Mouse (Mus musculus): ENCODE data around the gene Sugct. TPM values are rescaled to one million over a fixed set of nuclear protein-coding genes. Genes with fewer than 3 reads are reported as not detected.

Gene Sugct
- polyA plus RNA-seq, 1 experiment from 2014 or later: 3.9 TPM

GRCm38 (mm10) chr13:17039727-17040126, 655.6 kb downstream of the Sugct start:
- Histone ChIP-seq H3K27ac (replicated peaks) (no peak overlapping the region), H3K27me3 (ENCODE audit: low read depth, poor library complexity, severe bottlenecking) (no peaks in the 10 kb centered on the region), H3K4me3 (no peak overlapping the region), H3K4me1 (no peaks in the 10 kb centered on the region), H3K36me3 (no peaks in the 10 kb centered on the region), H3K9me3 (replicated peaks) (no peaks in the 10 kb centered on the region)
- no peak for DNase-seq (ENCODE audit: low spot score)
- WGBS: 78% methylated on average over 2 of the region's 2 CpGs

- H3K4me1 ChIP-seq: no peaks in the 10 kb centered on the region
- 91% methylated on average over 4 of the region's 4 CpGs for WGBS
- no peak overlapping the region for H3K4me3 ChIP-seq
- no peaks in the 10 kb centered on the region for H3K36me3 ChIP-seq
- DNase-seq (ENCODE audit: low spot score): no peak
- H3K27ac ChIP-seq (replicated peaks): no peak overlapping the region
- no peaks in the 10 kb centered on the region for H3K9me3 ChIP-seq (replicated peaks)
- H3K27me3 ChIP-seq (ENCODE audit: low read depth, poor library complexity, severe bottlenecking): no peaks in the 10 kb centered on the region
Measured at GRCm38 (mm10) chr13:17038341-17038740, 657.0 kb downstream of the Sugct start.

GRCm38 (mm10) chr13:17037899-17038298, 657.5 kb downstream of the Sugct start:
- H3K27ac ChIP-seq (replicated peaks): no peak overlapping the region
- no peak overlapping the region for H3K4me3 ChIP-seq
- WGBS: 95% methylated on average over 3 of the region's 3 CpGs
- no peak for DNase-seq (ENCODE audit: low spot score)
- H3K4me1 ChIP-seq: no peaks in the 10 kb centered on the region
- H3K36me3 ChIP-seq: no peaks in the 10 kb centered on the region
- H3K9me3 ChIP-seq (replicated peaks): no peaks in the 10 kb centered on the region
- H3K27me3 ChIP-seq (ENCODE audit: low read depth, poor library complexity, severe bottlenecking): no peaks in the 10 kb centered on the region

- no peak for DNase-seq (ENCODE audit: low spot score)
- Histone ChIP-seq H3K36me3 (no peaks in the 10 kb centered on the region), H3K27ac (replicated peaks) (no peak overlapping the region), H3K9me3 (replicated peaks) (no peaks in the 10 kb centered on the region), H3K27me3 (ENCODE audit: low read depth, poor library complexity, severe bottlenecking) (no peaks in the 10 kb centered on the region), H3K4me3 (no peak overlapping the region), H3K4me1 (no peaks in the 10 kb centered on the region)
- 76% methylated on average over 1 of the region's 1 CpGs for WGBS
Measured at GRCm38 (mm10) chr13:17030761-17031160, 664.6 kb downstream of the Sugct start.

GRCm38 (mm10) chr13:17028595-17028994, 666.8 kb downstream of the Sugct start:
- WGBS: 49% methylated on average over 3 of the region's 3 CpGs
- Histone ChIP-seq H3K4me1 (no peaks in the 10 kb centered on the region), H3K27me3 (ENCODE audit: low read depth, poor library complexity, severe bottlenecking) (no peaks in the 10 kb centered on the region), H3K36me3 (no peaks in the 10 kb centered on the region), H3K4me3 (no peak overlapping the region), H3K9me3 (replicated peaks) (no peaks in the 10 kb centered on the region), H3K27ac (replicated peaks) (no peak overlapping the region)
- DNase-seq (ENCODE audit: low spot score): peak; percentile 32

GRCm38 (mm10) chr13:17027846-17028529, 667.4 kb downstream of the Sugct start:
- DNase-seq (ENCODE audit: low spot score): no peak
- WGBS: 90% methylated on average over 4 of the region's 4 CpGs
- H3K4me3 ChIP-seq: no peak overlapping the region
- no peaks in the 10 kb centered on the region for H3K27me3 ChIP-seq (ENCODE audit: low read depth, poor library complexity, severe bottlenecking)
- no peaks in the 10 kb centered on the region for H3K36me3 ChIP-seq
- no peak overlapping the region for H3K27ac ChIP-seq (replicated peaks)
- no peaks in the 10 kb centered on the region for H3K9me3 ChIP-seq (replicated peaks)
- H3K4me1 ChIP-seq: no peaks in the 10 kb centered on the region

- Histone ChIP-seq H3K9me3 (replicated peaks) (no peaks in the 10 kb centered on the region), H3K4me1 (no peaks in the 10 kb centered on the region), H3K27ac (replicated peaks) (no peak overlapping the region), H3K4me3 (no peak overlapping the region), H3K27me3 (ENCODE audit: low read depth, poor library complexity, severe bottlenecking) (no peaks in the 10 kb centered on the region), H3K36me3 (no peaks in the 10 kb centered on the region)
- WGBS: 83% methylated on average over 2 of the region's 2 CpGs
- DNase-seq (ENCODE audit: low spot score): no peak
Measured at GRCm38 (mm10) chr13:17027001-17027400, 668.4 kb downstream of the Sugct start.

- DNase-seq (ENCODE audit: low spot score): no peak
- no peaks in the 10 kb centered on the region for H3K4me1 ChIP-seq
- H3K27me3 ChIP-seq (ENCODE audit: low read depth, poor library complexity, severe bottlenecking): no peaks in the 10 kb centered on the region
- WGBS: 87% methylated on average over 2 of the region's 2 CpGs
- no peak overlapping the region for H3K4me3 ChIP-seq
- no peak overlapping the region for H3K27ac ChIP-seq (replicated peaks)
- no peaks in the 10 kb centered on the region for H3K9me3 ChIP-seq (replicated peaks)
- H3K36me3 ChIP-seq: no peaks in the 10 kb centered on the region
Measured at GRCm38 (mm10) chr13:16996464-16996863, 698.9 kb downstream of the Sugct start.

- H3K4me3 ChIP-seq: no peak overlapping the region
- no peaks in the 10 kb centered on the region for H3K4me1 ChIP-seq
- H3K27ac ChIP-seq (replicated peaks): no peak overlapping the region
- H3K9me3 ChIP-seq (replicated peaks): no peaks in the 10 kb centered on the region
- H3K27me3 ChIP-seq (ENCODE audit: low read depth, poor library complexity, severe bottlenecking): no peaks in the 10 kb centered on the region
- no peaks in the 10 kb centered on the region for H3K36me3 ChIP-seq
- WGBS: 83% methylated on average over 3 of the region's 3 CpGs
- no peak for DNase-seq (ENCODE audit: low spot score)
Measured at GRCm38 (mm10) chr13:16995321-16995720, 700.0 kb downstream of the Sugct start.

GRCm38 (mm10) chr13:16977743-16978142, 717.6 kb downstream of the Sugct start:
- H3K4me1 ChIP-seq: no peaks in the 10 kb centered on the region
- no peaks in the 10 kb centered on the region for H3K36me3 ChIP-seq
- H3K27me3 ChIP-seq (ENCODE audit: low read depth, poor library complexity, severe bottlenecking): no peaks in the 10 kb centered on the region
- DNase-seq (ENCODE audit: low spot score): no peak
- H3K27ac ChIP-seq (replicated peaks): no peak overlapping the region
- WGBS: 84% methylated on average over 6 of the region's 6 CpGs
- H3K9me3 ChIP-seq (replicated peaks): no peaks in the 10 kb centered on the region
- no peak overlapping the region for H3K4me3 ChIP-seq

GRCm38 (mm10) chr13:16971277-16971676, 724.1 kb downstream of the Sugct start:
- DNase-seq (ENCODE audit: low spot score): no peak
- H3K9me3 ChIP-seq (replicated peaks): no peaks in the 10 kb centered on the region
- no peaks in the 10 kb centered on the region for H3K36me3 ChIP-seq
- WGBS: 89% methylated on average over 2 of the region's 2 CpGs
- no peak overlapping the region for H3K27ac ChIP-seq (replicated peaks)
- H3K4me1 ChIP-seq: no peaks in the 10 kb centered on the region
- no peaks in the 10 kb centered on the region for H3K27me3 ChIP-seq (ENCODE audit: low read depth, poor library complexity, severe bottlenecking)
- no peak overlapping the region for H3K4me3 ChIP-seq

- DNase-seq (ENCODE audit: low spot score): no peak
- no peaks in the 10 kb centered on the region for H3K9me3 ChIP-seq (replicated peaks)
- H3K4me3 ChIP-seq: no peak overlapping the region
- no peaks in the 10 kb centered on the region for H3K4me1 ChIP-seq
- H3K36me3 ChIP-seq: no peaks in the 10 kb centered on the region
- H3K27ac ChIP-seq (replicated peaks): no peak overlapping the region
- no peaks in the 10 kb centered on the region for H3K27me3 ChIP-seq (ENCODE audit: low read depth, poor library complexity, severe bottlenecking)
- WGBS: 90% methylated on average over 5 of the region's 5 CpGs
Measured at GRCm38 (mm10) chr13:16968995-16969394, 726.4 kb downstream of the Sugct start.

- H3K4me1 ChIP-seq: no peaks in the 10 kb centered on the region
- H3K27ac ChIP-seq (replicated peaks): no peak overlapping the region
- DNase-seq (ENCODE audit: low spot score): no peak
- H3K4me3 ChIP-seq: no peak overlapping the region
- H3K27me3 ChIP-seq (ENCODE audit: low read depth, poor library complexity, severe bottlenecking): no peaks in the 10 kb centered on the region
- WGBS: 85% methylated on average over 4 of the region's 4 CpGs
- H3K36me3 ChIP-seq: no peaks in the 10 kb centered on the region
- no peaks in the 10 kb centered on the region for H3K9me3 ChIP-seq (replicated peaks)
Measured at GRCm38 (mm10) chr13:16964823-16965475, 730.4 kb downstream of the Sugct start.

Measured in midbrain, embryonic 10.5 days (tissue).